In genomic region chr5:147630426-147631290, GRCm38 (mm10) we compare ENCODE assay signal across 14 mouse cellular contexts.
DNase-seq lines count a peak whose midpoint lies in the region; ATAC-seq and TF ChIP-seq lines count a peak whose summit lies in the region.
"Had no signal": no experiment of that assay in that cellular context is flagged by ENCODE, and none has a peak within 500 bp of the region (broad histone marks: within the 10 kb centered on the region; RNA-seq: fewer than 3 reads in every experiment).

No protein-coding gene starts in this region.

- H3K4me1 ChIP-seq in heart, embryonic 13.5 days = peaks cover 23% of the 10 kb centered on the region
- no peaks in the 10 kb centered on the region for H3K4me1 ChIP-seq in lung, postnatal 0 days (ENCODE audit: insufficient read depth, low read depth, low read length)
- peaks cover 5% of the 10 kb centered on the region; the same call in 1 of the 2 replicates for H3K4me1 ChIP-seq in midbrain, embryonic 13.5 days (replicated peaks)
- H3K4me1 ChIP-seq: hindbrain, embryonic 13.5 days; limb, embryonic 15.5 days had no signal

- no peak overlapping the region for H3K4me2 ChIP-seq in heart, embryonic 13.5 days
- no peak overlapping the region for H3K4me2 ChIP-seq in lung, postnatal 0 days (replicated peaks; ENCODE audit: low read depth, low read length)
- no peak overlapping the region for H3K4me2 ChIP-seq in midbrain, embryonic 13.5 days (replicated peaks)
- H3K4me2 ChIP-seq: forebrain, embryonic 12.5 days; hindbrain, embryonic 13.5 days; limb, embryonic 15.5 days had no signal

- H3K36me3 ChIP-seq in heart, embryonic 13.5 days = peaks cover 26% of the 10 kb centered on the region
- H3K36me3 ChIP-seq in lung, postnatal 0 days (ENCODE audit: insufficient read depth, low read length) = 0 out of 2 replicates have a peak, but pooled peaks cover 5% of the 10 kb centered on the region
- H3K36me3 ChIP-seq in midbrain, embryonic 13.5 days = no peaks in the 10 kb centered on the region
- H3K36me3 ChIP-seq: forebrain, embryonic 12.5 days; hindbrain, embryonic 13.5 days; limb, embryonic 15.5 days had no signal

- no peak for ATAC-seq in heart, embryonic 13.5 days (ENCODE audit: extremely low read depth, insufficient number of reproducible peaks, low FRiP score, low TSS enrichment)
- no peak for ATAC-seq in lung, postnatal 0 days
- no peak for ATAC-seq in midbrain, embryonic 13.5 days
- ATAC-seq: activated CD4-positive, CD25-positive, alpha-beta regulatory T cell, adult 4 months; intestine, postnatal 0 days had no signal

- TF ChIP-seq CTCF in lung, postnatal 0 days (IDR thresholded peaks at IDR 0.05) = no peak

- no peaks in the 10 kb centered on the region for H3K9me3 ChIP-seq in heart, embryonic 13.5 days
- H3K9me3 ChIP-seq in lung, postnatal 0 days (ENCODE audit: low read length) = no peaks in the 10 kb centered on the region
- H3K9me3 ChIP-seq in midbrain, embryonic 13.5 days = no peaks in the 10 kb centered on the region
- H3K9me3 ChIP-seq: forebrain, embryonic 12.5 days; hindbrain, embryonic 13.5 days; limb, embryonic 15.5 days had no signal

- H3K4me3 ChIP-seq in heart, embryonic 13.5 days = no peak overlapping the region
- no peak overlapping the region for H3K4me3 ChIP-seq in lung, postnatal 0 days (ENCODE audit: low read depth, low read length)
- H3K4me3 ChIP-seq in midbrain, embryonic 13.5 days (replicated peaks) = no peak overlapping the region
- H3K4me3 ChIP-seq: forebrain, embryonic 12.5 days; hindbrain, embryonic 13.5 days; left cerebral cortex, adult 2 months; limb, embryonic 15.5 days had no signal

- no peak for TF ChIP-seq EP300 in lung, postnatal 0 days (IDR thresholded peaks at IDR 0.05)

- peak overlapping the region; percentile 46 for H3K27ac ChIP-seq in heart, embryonic 13.5 days (replicated peaks)
- no peak overlapping the region for H3K27ac ChIP-seq in lung, postnatal 0 days (ENCODE audit: low read length)
- no peak overlapping the region for H3K27ac ChIP-seq in midbrain, embryonic 13.5 days
- H3K27ac ChIP-seq: forebrain, embryonic 12.5 days; hindbrain, embryonic 13.5 days; left cerebral cortex, adult 2 months; limb, embryonic 15.5 days had no signal

- no peak for DNase-seq in heart, postnatal 4 days
- DNase-seq in lung, postnatal 36 days = peak; percentile 24
- no peak for DNase-seq in lung, postnatal 0 days (ENCODE audit: low spot score)
- DNase-seq in kidney, adult 8-10 months = peak; percentile 30 to 57
- no peak for DNase-seq in Muller cell, postnatal 12 days (ENCODE audit: inconsistent ontology term)
- DNase-seq: right cerebral cortex, postnatal 14 days had no signal

- H3K27me3 ChIP-seq in heart, embryonic 13.5 days (replicated peaks) = no peaks in the 10 kb centered on the region
- H3K27me3 ChIP-seq in lung, postnatal 0 days (replicated peaks; ENCODE audit: insufficient read depth, low read length) = no peaks in the 10 kb centered on the region
- no peaks in the 10 kb centered on the region for H3K27me3 ChIP-seq in midbrain, embryonic 13.5 days
- H3K27me3 ChIP-seq: forebrain, embryonic 12.5 days; hindbrain, embryonic 13.5 days; limb, embryonic 15.5 days had no signal

- 58% methylated on average over 17 of the region's 17 CpGs for WGBS in heart, embryonic 13.5 days
- 50% methylated on average over 17 of the region's 17 CpGs for WGBS in lung, postnatal 0 days
- WGBS in midbrain, embryonic 13.5 days = 88% methylated on average over 17 of the region's 17 CpGs

- H3K9ac ChIP-seq in heart, embryonic 13.5 days = no peak overlapping the region
- no peak overlapping the region for H3K9ac ChIP-seq in lung, postnatal 0 days (replicated peaks; ENCODE audit: low read depth)
- H3K9ac ChIP-seq in midbrain, embryonic 13.5 days (replicated peaks) = no peak overlapping the region
- H3K9ac ChIP-seq: forebrain, embryonic 12.5 days; hindbrain, embryonic 13.5 days; limb, embryonic 15.5 days had no signal

Comparison
In these comparisons a context has a peak if more than half of its experiments do, and no peak if none do; other contexts are left out.
1. DNase-seq: peak in lung, postnatal 36 days (single experiment) and kidney, adult 8-10 months (2 of 2); none in heart, postnatal 4 days (single experiment), lung, postnatal 0 days (single experiment) and Muller cell, postnatal 12 days (single experiment).